Mouse (Mus musculus) spleen, postnatal 10 days (tissue): ENCODE data around the gene Top3a.
"Not testable (repeated sequence)": the region's sequence is repeated elsewhere in the genome, so short reads cannot be mapped to it uniquely, and the experiment has no call there.

Experiments
- DNase-seq, 2 experiments: peaks; one replicate each; pipeline ENCODE4 v3.0.0; 2021 to 2022; ENCODE audit warnings: low spot score in 2 of 2

Top3a gene

GRCm38 (mm10) chr11:60776829-60777740 is at the start of gene Top3a, which contains the start of gene Smcr8:
Gene Top3a (minus strand): TSS chr11:60777365.
Gene Smcr8 (plus strand): TSS chr11:60777524.
- peak; percentile 82 to 86 for DNase-seq

DNA sequence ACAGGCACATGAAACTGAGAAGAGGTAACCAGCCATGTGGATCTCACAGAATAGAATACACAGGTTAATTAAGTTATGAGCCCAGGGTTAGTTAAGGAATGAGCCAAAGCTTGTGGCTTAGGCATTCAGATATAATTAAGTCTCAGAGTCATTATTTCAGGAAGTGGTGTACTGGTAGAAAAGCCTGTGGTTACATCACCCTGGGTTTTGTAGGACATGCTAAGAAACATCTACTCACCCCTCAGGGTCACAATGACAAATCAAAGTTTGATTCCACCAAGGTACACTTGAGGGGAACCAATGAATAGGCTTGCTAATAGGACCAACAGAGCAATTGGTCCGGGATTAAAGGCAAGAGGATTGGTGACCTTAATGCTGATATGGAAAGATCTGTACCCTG is 49.5 kb upstream of the Top3a start:
- no peak for DNase-seq

GRCm38 (mm10) chr11:60825191-60825590 is 48.0 kb upstream of the Top3a start:
- no peak for DNase-seq

DNA sequence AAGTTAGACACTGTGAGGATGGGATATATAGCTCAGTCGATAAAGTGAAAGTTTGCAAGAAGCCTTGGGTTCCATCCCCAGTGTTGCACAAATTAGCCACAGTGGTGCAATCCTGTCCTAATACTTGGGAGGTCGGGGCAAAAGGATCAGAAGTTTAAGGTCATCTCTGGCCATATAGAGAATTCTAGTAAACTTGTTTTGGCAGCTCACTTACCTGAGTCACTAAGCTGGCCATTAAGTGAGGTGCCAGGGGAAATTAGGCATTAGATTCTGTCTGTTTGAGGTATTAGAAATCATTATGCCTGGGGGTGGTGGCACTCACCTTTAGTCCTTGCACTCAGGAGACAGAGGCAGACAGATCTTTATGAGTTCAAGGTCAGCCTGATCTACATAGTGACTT is 46.6 kb upstream of the Top3a start:
- no peak for DNase-seq

DNA sequence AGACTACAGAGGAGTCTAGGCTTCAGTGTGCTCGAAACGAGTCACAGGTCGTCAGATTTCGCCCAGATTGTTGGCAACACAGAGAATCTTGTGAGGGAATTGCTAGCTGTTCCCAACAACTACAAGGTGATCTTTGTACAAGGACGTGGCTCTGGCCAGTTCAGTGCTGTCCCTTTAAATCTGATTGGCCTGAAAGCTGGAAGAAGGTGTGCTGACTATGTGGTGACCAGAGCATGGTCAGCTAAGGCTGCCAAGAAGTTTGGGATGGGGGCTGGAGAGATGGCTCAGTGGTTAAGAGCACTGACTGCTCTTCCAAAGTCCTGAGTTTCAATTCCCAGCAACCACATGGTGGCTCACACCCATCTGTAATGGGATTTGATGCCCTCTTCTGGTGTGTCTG is 39.2 kb upstream of the Top3a start:
- DNase-seq, result no peak

DNA sequence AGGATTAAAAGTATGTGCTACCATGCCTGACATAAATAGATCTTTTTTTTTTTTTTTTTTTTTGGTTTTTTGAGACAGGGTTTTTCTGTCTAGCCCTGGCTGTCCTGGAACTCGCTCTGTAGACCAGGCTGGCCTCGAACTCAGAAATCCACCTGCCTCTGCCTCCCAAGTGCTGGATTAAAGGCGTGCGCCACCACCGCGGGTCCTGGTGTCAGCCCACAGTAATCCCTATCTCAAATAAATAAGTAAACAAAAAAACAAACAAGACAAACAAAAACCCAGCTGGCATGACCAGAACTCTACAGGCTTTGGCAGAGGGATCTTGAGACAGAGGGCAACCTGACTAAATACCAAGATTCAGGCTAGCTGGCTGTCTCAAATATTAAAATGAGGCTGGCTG is 34.5 kb upstream of the Top3a start, which contains the start of gene Shmt1:
Shmt1 (minus strand) TSS at position 101 of the 400 bp plus-strand sequence.
- DNase-seq, result not testable (repeated sequence)

GRCm38 (mm10) chr11:60811054-60811460 is 33.9 kb upstream of the Top3a start:
- DNase-seq, result peak; percentile 76 to 91

DNA sequence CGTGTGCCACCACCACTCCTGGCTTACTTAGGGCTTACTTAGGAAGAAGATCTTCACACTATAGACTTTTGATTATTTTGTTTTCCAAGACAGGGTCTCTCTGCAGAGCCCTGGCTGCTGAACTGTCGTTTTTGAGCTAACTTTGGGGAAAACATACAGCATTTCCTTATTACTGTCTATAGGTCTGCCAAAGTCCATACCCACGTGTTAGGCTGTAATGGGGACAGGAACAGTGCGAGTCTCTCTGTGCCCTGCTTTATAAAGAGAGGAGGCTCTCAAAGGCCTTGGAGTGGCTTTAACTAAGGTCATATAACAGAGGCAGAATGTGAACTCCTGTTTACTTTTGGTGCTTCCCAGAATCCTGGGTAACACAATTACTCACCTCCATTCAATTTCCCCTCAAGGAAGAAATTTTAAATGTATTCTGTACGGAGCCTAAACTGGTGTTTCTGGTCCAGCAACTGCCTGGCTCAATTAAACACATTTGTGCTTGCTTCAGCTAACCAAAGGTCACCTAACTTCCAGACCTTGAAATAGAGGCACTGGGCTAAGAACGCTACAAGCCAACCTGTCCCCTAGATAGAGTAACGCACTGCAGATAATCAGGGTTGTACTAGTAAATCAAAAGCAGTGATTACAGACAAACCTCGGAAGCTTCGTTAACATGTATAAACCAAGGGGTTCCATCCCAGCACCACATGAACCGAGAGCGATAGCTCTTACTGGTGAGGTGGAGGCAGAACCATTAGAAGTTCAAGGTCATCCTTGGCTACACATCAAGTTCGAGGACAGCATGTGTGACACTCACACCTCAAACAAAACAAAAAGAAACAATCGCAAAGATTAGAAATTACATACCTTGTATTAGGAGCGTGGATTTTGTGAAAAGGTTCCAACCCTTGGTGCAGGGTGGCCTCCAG is 33.1 kb upstream of the Top3a start:
- no peak for DNase-seq

- DNase-seq, result no peak
Measured at GRCm38 (mm10) chr11:60809546-60809945, 32.4 kb upstream of the Top3a start.

- no peak for DNase-seq
Measured at GRCm38 (mm10) chr11:60808286-60809070, 31.3 kb upstream of the Top3a start.

- no peak for DNase-seq
Measured at GRCm38 (mm10) chr11:60800892-60801291, 23.7 kb upstream of the Top3a start.

DNA sequence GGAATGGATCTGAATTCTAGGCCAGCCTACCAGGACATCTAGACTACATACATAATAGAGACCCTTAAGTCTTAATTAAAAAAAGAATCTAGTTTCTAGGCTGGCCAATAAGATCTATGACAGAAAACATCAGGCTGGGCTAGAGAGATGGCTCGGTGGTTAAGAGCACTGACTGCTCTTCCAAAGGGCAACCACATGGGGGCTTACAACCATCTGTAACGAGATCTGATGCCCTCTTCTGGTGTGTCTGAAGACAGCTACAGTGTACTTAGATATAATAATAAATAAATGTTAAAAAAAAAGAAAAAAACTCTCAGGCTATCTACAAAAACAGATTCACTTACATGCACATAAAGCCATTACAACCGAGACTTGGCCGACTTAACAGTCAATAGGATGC is 22.8 kb upstream of the Top3a start:
- DNase-seq, result no peak

DNA sequence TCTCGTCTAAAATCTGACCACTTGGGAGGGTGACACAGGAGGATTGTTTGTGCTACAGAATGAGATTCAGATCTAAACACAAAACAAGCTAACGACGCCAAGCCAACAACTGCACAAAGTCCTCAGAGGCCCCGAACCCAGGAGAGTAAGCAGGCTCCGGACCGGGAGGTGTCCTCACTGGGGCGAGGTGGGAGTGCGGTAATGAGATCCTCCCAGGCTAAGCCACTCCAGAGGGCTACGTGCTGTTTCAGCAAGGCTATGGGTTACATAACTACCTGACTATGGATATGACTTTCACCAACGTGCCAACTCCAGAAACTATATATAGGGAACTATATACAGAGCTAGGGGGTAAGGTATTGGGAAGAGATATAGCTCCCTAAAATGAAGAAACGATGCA is 19.2 kb upstream of the Top3a start:
- no peak for DNase-seq

DNA sequence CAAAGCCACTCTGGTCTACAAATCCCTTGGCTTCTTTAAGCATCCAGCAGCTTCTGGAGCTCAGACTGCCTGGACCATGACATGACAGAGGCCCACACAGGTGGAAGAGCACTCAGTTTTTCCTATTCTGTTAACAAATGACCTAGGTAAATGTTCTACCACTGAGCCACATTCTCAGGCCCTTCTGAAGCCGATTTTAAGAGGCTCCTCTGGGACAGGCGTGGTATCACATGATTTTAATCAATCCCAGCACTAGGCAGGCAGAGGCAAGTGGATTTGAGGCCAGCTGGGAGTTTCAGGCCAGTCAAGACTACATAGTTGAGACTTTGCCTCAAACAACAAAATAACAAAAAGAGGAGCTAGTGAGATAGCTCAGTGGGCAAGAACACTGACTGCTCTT is 13.3 kb upstream of the Top3a start:
- no peak for DNase-seq

DNA sequence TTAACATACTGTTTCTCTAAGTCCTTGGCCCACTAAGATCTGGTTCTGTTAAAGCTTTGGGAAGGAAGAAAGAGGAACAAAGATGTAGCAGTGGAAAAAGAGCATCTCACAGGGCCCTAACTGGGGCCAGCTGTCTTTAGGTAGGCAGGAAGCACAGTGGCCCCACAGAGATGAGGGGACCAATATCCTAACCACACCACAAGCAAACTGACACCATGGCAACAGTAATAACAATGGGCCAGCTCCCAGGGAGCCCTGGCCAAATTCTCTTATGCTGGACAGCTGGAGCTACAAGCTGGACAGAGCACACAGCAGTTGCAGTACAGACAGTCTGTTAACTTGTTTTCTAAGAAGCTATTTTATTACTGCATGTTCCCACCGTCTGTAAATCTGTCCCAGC is 10.4 kb upstream of the Top3a start:
- DNase-seq, result no peak

DNA sequence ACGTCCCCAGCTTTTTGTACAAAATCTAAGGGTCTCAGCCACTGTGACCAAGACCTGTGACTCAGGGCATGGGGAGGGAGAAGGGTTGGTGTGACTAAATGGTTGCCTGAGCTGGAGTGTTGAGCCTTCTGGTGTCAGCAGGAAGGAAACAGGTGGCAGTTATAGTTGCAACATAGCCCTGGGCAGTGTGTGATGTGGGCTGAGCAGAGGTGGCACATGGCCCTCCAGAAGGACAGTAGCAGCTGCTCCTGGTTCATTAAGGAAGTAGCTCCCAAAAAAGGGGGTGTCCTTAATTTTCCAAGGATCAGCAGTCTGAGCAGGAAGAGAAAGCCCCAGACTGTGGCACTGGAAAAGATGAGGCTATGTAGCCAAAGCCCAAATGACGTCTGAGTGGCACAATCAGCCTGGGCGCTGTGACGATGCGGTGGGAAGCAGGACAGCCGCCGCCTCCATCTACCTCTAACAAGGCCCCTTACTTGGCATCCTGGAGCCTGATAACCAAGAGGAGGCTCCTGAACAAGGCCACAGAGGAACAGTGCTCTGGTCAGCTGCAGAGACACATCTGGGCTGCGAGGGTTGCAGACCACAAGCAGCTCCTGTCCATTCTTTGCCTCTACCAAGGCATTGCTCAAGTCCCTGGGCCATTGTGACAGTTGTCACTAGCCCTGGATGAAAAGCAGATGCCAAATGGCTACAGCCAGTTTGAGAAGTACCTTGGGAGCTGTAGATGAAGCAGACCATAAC is 7.2 kb upstream of the Top3a start:
- no peak for DNase-seq

- no peak for DNase-seq
Measured at GRCm38 (mm10) chr11:60779673-60780189, 2.6 kb upstream of the Top3a start.

- DNase-seq, result no peak
Measured at GRCm38 (mm10) chr11:60777801-60778370, 721 bp upstream of the Top3a start.

- DNase-seq, result no peak
Measured at GRCm38 (mm10) chr11:60776107-60776828, 897 bp downstream of the Top3a start.

- DNase-seq, result no peak
Measured at GRCm38 (mm10) chr11:60775578-60775977, 1.6 kb downstream of the Top3a start.
